Comparison of ENCODE assay signal across 14 mouse cellular contexts in the genomic region with DNA sequence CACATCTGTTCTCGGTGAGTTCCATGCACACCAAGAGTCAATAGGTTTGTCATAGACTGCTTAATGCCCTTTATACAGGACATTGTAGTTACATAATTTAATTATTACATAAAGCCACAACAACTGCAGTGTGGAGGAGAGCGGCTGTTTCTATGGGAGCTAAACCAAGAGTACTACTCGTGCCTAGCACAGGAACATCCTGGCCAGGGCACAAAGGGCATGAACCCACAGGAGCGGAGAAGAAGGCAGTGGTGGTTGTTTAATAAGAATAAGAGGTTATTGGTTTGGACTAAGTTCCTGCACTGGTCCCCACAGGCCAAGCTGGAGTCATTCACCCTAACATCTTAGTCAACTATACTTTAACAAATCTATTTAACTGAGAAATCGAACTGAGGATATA.
"Had no signal": no experiment of that assay in that cellular context is flagged by ENCODE, and none has a peak within 500 bp of the region (broad histone marks: within the 10 kb centered on the region; RNA-seq: fewer than 3 reads in every experiment).

No protein-coding gene starts in this region.

- DNase-seq: layer of hippocampus, postnatal 36 days; lung, adult 18-20 months; lung, postnatal 10 days; lung, postnatal 36 days; midbrain, embryonic 14.5 days; thymus, adult 18-20 months; thymus, postnatal 36 days had no signal

- H3K9ac ChIP-seq: liver, embryonic 15.5 days; lung, embryonic 15.5 days had no signal

- H3K9me3 ChIP-seq: liver, embryonic 15.5 days; lung, embryonic 15.5 days had no signal

- H3K36me3 ChIP-seq: liver, embryonic 15.5 days had no signal

- H3K27me3 ChIP-seq: lung, embryonic 15.5 days had no signal

- H3K27ac ChIP-seq: layer of hippocampus, adult 2 months; left cerebral cortex, adult 2 months; liver, embryonic 15.5 days; lung, embryonic 15.5 days had no signal

- H3K4me2 ChIP-seq: liver, embryonic 11.5 days; liver, embryonic 15.5 days; lung, embryonic 15.5 days; midbrain, embryonic 11.5 days had no signal

- H3K4me3 ChIP-seq: layer of hippocampus, adult 2 months; left cerebral cortex, adult 2 months; liver, embryonic 15.5 days; lung, embryonic 15.5 days had no signal

- ATAC-seq: intestine, postnatal 0 days had no signal

- H3K4me1 ChIP-seq: liver, embryonic 15.5 days had no signal
